Mouse (Mus musculus) bone marrow macrophage, adult 2 months (primary cell): ENCODE data around the gene Epha10. TPM values are rescaled to one million over a fixed set of nuclear protein-coding genes. Genes with fewer than 3 reads are reported as not detected.

Experiments used
- H3K27ac ChIP-seq: 2 replicates; pipeline ENCODE4 v1.5.1; 2012; ENCODE audit warnings: low read depth, low read length; ENCODE audit not compliant: insufficient read depth
- H3K4me1 ChIP-seq: 2 replicates; pipeline ENCODE4 v1.6.1; 2012; ENCODE audit warnings: low read length; ENCODE audit not compliant: control insufficient read depth, insufficient read depth
- H3K4me3 ChIP-seq: 2 replicates; pipeline ENCODE4 v1.5.1; 2012; ENCODE audit warnings: mild to moderate bottlenecking, low read length, moderate library complexity; ENCODE audit not compliant: insufficient read depth
- CTCF ChIP-seq: IDR thresholded peaks from 2 replicates; pipeline ENCODE4 v1.5.1; 2012; ENCODE audit warnings: low read depth, mild to moderate bottlenecking, low read length, moderate library complexity
- POLR2A ChIP-seq: IDR thresholded peaks from 2 replicates; pipeline ENCODE4 v1.6.1; 2012; ENCODE audit warnings: mild to moderate bottlenecking, low read depth, low read length, borderline replicate concordance
- polyA plus RNA-seq: library from polyadenylated mRNA; stranded (reverse); fragments of >200 nt; gene quantifications from 2 replicates; pipeline ENCODE4 v1.2.4, GENCODE M21; 2012; ENCODE audit not compliant: missing spikeins, insufficient read depth, insufficient read length

The Epha10 gene
- polyA plus RNA-seq = not detected in 2 replicates

DNA sequence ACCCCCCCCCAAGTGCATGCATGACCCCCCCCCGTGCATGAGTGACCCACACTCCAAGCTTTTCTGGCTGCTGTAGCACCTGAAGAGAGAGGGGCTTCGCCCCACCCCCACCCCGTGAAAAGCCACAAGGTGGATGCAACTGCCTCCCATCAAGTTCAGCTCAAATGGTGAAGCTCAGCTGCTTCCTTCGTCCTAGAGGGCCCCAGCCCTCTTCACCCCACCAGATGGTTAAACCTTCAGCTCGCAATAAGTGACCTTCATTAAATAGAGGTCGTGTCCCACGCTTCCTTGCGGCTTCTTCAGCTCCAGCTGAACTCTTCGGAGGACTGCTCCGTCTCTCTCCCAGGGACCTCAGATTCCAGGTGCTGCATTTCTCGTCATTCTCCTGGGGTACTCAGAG lies at the start of gene Epha10:
Gene Epha10, plus strand, starts transcription at position 301 of the 400 bp plus-strand sequence.
- H3K4me1 ChIP-seq = no peaks in the 10 kb centered on the region
- H3K4me3 ChIP-seq = no peak within 1 kb of the TSS
- TF ChIP-seq POLR2A (no peak), CTCF (no peak)
- no peak within 1 kb of the TSS for H3K27ac ChIP-seq

DNA sequence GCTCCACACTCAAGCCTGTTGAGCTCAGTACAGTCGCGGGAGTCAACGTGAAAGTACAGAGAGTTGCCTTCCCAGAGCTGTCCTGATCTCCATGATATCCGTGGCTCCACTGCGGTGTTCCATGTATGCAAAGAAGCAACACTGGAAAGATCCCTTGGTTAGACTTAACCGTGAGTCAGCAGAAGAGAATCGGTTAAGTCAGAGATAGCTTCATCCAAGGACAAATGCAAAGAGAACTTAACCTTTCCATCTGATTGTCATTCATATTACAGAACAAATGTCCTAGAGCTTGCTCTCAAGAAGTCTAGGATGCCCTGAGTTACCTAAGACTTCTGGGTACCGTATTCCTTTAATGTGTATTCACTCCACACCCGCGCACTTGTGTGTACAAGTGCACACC lies 47.9 kb upstream of the Epha10 start:
- H3K27ac ChIP-seq = no peak overlapping the region
- H3K4me1 ChIP-seq = no peaks in the 10 kb centered on the region
- TF ChIP-seq POLR2A (no peak), CTCF (no peak)
- no peak overlapping the region for H3K4me3 ChIP-seq

GRCm38 (mm10) chr4:124838035-124838700 lies 42.5 kb upstream of the Epha10 start:
- TF ChIP-seq POLR2A = no peak
- no peak for TF ChIP-seq CTCF
- H3K27ac ChIP-seq = no peak overlapping the region
- H3K4me1 ChIP-seq = no peaks in the 10 kb centered on the region
- H3K4me3 ChIP-seq = no peak overlapping the region

DNA sequence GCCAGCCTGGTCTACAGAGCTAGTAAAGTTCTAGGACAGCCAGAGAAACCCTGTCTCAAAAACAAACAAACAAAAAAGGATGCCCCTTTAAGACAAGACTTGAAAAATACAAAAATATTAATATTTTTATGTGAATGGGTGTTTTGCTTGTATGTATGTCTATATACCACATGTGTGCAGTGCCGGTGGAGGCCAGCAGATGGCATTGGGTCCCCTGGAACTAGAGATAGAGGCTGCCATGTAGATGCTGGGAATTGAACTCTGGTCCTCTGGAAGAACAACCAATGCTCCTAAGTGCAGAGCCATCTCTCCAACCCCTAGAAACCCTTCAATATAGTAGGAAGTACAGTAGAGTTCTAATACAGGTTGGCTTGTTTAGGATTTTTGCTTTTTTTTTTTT lies 39.7 kb upstream of the Epha10 start:
- no peaks in the 10 kb centered on the region for H3K4me1 ChIP-seq
- TF ChIP-seq CTCF = no peak
- TF ChIP-seq POLR2A = no peak
- H3K4me3 ChIP-seq = no peak overlapping the region
- no peak overlapping the region for H3K27ac ChIP-seq

- Histone ChIP-seq H3K4me3 (no peak overlapping the region), H3K4me1 (no peaks in the 10 kb centered on the region), H3K27ac (no peak overlapping the region)
- 0 out of 2 replicates have a peak, but pooled peaks have one; percentile 21 for TF ChIP-seq CTCF
- no peak for TF ChIP-seq POLR2A
These were observed 37.2 kb upstream of the Epha10 start for GRCm38 (mm10) chr4:124843493-124843892.

DNA sequence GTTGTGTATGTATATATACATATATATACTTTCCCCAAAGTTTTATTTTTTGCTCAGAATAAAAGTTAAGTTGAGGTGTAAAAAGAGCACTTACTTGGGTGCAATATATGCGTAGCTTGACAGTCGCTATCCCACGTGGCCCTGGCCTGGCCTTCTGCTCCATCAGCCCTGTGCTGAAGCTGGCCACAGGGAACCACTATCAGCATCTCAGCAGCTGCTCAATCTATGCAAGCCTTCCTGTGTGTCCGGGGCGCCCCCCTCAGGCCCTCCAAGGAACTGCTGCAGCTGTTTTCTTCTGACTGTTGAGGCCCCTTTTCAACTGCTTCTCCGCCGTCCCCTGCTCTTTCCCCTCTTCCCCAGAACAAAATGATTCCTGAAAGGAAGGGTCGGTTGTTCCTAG lies 33.1 kb upstream of the Epha10 start:
- TF ChIP-seq POLR2A (no peak), CTCF (peak; percentile 84)
- H3K4me1 ChIP-seq = peaks cover 12% of the 10 kb centered on the region
- H3K4me3 ChIP-seq = no peak overlapping the region
- H3K27ac ChIP-seq = no peak overlapping the region

DNA sequence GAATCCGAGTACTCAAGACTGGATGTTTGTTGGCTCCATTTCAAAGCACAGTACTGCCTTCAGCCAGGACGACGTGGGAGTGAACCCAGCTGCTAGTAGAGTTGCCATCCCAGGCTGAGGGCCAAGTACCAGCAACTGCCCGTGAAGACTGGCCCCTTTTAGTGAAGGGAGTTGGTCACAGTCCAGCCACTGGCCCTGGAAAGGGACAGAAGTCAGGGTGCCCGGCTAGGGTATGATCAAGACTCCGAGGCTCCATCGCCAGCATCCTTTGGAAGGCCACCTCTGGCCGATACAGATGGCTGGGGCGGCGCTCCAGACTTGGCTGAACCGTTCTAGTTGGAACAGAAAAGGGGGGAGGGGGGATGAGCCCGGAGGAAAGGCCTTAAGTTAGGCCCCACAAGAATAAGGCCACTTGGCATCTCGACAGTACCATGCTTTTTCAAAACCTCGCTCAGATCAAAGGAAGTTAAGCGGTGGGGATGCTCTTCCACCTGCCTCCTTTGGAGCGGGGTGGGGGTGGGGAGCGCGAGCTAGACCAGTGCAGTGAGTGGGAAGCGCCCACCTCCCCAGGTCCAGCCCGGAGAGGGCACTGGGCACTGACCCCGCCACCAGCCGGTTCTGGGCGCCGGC lies 31.0 kb upstream of the Epha10 start:
- no peak overlapping the region for H3K27ac ChIP-seq

GRCm38 (mm10) chr4:124850261-124850913 lies 30.3 kb upstream of the Epha10 start, which contains the start of gene Yrdc:
Gene Yrdc (plus strand): TSS chr4:124850679.
- H3K27ac ChIP-seq = peak within 1 kb of the TSS; percentile 79
- H3K4me1 ChIP-seq = peaks cover 14% of the 10 kb centered on the region
- TF ChIP-seq POLR2A (no peak), CTCF (no peak)

More for the DNA sequence above, 31.0 kb upstream of the Epha10 start:
- peak overlapping the region; percentile 69 for H3K4me3 ChIP-seq
- no peak for TF ChIP-seq POLR2A
- TF ChIP-seq CTCF = no peak
- peaks cover 14% of the 10 kb centered on the region for H3K4me1 ChIP-seq

DNA sequence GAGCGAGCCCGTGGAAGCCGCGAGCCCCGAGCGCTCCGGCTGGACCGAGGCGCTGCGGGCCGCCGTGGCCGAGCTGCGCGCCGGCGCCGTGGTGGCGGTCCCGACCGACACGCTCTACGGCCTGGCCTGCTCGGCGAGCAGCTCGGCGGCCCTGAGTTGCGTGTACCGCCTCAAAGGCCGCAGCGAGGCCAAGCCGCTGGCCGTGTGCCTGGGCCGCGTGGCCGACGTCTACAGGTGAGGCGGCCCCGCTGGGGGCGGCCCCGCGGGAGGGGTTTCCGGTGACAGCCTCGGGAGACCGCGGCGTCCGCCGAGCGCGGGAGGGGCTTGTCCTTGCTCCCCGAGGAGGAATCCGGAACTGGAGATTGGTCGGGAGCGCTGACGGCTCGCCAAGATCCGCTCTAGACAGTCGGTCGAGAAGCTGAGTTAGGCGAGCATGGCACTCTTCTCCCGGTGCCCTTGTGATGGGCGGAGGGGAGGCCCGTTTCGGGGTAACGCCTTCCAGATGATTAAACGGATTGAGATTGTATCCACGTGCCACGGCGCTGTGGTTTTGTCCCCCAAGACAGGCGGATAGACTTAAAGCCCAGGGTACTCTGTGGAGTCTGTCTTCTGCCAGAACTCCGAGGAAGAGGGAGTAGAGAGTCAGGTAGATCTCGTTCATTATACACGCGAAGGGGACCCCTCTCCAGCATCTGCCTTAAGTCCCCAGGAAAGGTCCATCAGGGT lies 29.6 kb upstream of the Epha10 start, which contains the start of gene 1110065P20Rik:
Gene 1110065P20Rik, minus strand, starts transcription at position 264 of the 726 bp plus-strand sequence.
- no peak for TF ChIP-seq CTCF
- TF ChIP-seq POLR2A = no peak
- Histone ChIP-seq H3K4me1 (peaks cover 14% of the 10 kb centered on the region), H3K4me3 (peak within 1 kb of the TSS; percentile 69), H3K27ac (peak within 1 kb of the TSS; percentile 79)

More at GRCm38 (mm10) chr4:124850261-124850913, 30.3 kb upstream of the Epha10 start, which contains the start of gene Yrdc:
- H3K4me3 ChIP-seq = peak within 1 kb of the TSS; percentile 69
